Mouse (Mus musculus): ENCODE results near the gene Klf2. TPM values are rescaled to one million over a fixed set of nuclear protein-coding genes. Genes with fewer than 3 reads are reported as not detected.

The Klf2 gene
- polyA plus RNA-seq, 1 experiment = 22.2 TPM

- Histone ChIP-seq H3K27ac (ENCODE audit: insufficient read depth, low read depth, low read length) (no peak overlapping the region), H3K36me3 (ENCODE audit: control insufficient read depth, insufficient read depth, low read length) (no peaks in the 10 kb centered on the region; the same call in none of the 2 replicates), H3K27me3 (replicated peaks; ENCODE audit: control insufficient read depth, insufficient read depth, low read length) (no peaks in the 10 kb centered on the region), H3K4me3 (ENCODE audit: insufficient read depth, low read depth, low read length) (no peak overlapping the region), H3K4me1 (ENCODE audit: control insufficient read depth, insufficient read depth, low read length) (no peaks in the 10 kb centered on the region)
- no peak for DNase-seq
- no peak for TF ChIP-seq CTCF (conservative IDR thresholded peaks at IDR 0.05; ENCODE audit: insufficient read depth, insufficient read length, low read depth, low read length)
- no peak for TF ChIP-seq POLR2A (IDR thresholded peaks at IDR 0.05; ENCODE audit: low read depth, low read length)
- WGBS = 90% methylated on average over 2 of the region's 2 CpGs
Observed at GRCm38 (mm10) chr8:72366435-72366834, 47.6 kb downstream of the Klf2 start.

Other genes starting within 250 kb of the Klf2 start
- not detected in 2 replicates for gene Olfr373, start 235.9 kb upstream of the Klf2 start, polyA plus RNA-seq (2012; rRNA removed)
- gene Olfr374, start 212.0 kb upstream of the Klf2 start, polyA plus RNA-seq (2012; rRNA removed) = not detected in 2 replicates
- 43.9 and 55.7 TPM in 2 replicates for gene Tpm4, start 184.1 kb upstream of the Klf2 start, polyA plus RNA-seq (2012; rRNA removed)
- 112 and 148 TPM in 2 replicates for gene Rab8a, start 157.8 kb upstream of the Klf2 start, polyA plus RNA-seq (2012; rRNA removed)
- gene Hsh2d, start 129.4 kb upstream of the Klf2 start, polyA plus RNA-seq (2012; rRNA removed) = 0.14 and 1.9 TPM in 2 replicates
- 0.04 TPM in 1 of 2 replicates, not detected in the other for gene Cib3, start 106.2 kb upstream of the Klf2 start, polyA plus RNA-seq (2012; rRNA removed)
- gene Gm11034, start 105.4 kb upstream of the Klf2 start, polyA plus RNA-seq (2012; rRNA removed) = not detected in 2 replicates
- gene Fam32a, start 99.3 kb upstream of the Klf2 start, polyA plus RNA-seq (2012; rRNA removed) = 54.7 and 59.6 TPM in 2 replicates
- 72.6 and 75.0 TPM in 2 replicates for gene Ap1m1, start 79.0 kb upstream of the Klf2 start, polyA plus RNA-seq (2012; rRNA removed)
- gene Gm10282, start 13.8 kb upstream of the Klf2 start, polyA plus RNA-seq (2012; rRNA removed) = 1.8 and 2.8 TPM in 2 replicates
- gene Eps15l1, start 102.4 kb downstream of the Klf2 start, polyA plus RNA-seq (2012; rRNA removed) = 30.3 and 31.9 TPM in 2 replicates
- gene Calr3, start 124.8 kb downstream of the Klf2 start, polyA plus RNA-seq (2012; rRNA removed) = 0.77 TPM in 2 replicates
- gene 1700030K09Rik, start 124.8 kb downstream of the Klf2 start, polyA plus RNA-seq (2012; rRNA removed) = 6.8 and 7.2 TPM in 2 replicates
- 33.5 and 35.7 TPM in 2 replicates for gene Cherp, start 156.2 kb downstream of the Klf2 start, polyA plus RNA-seq (2012; rRNA removed)
- gene Slc35e1, start 173.6 kb downstream of the Klf2 start, polyA plus RNA-seq (2012; rRNA removed) = 52.7 and 67.5 TPM in 2 replicates
- 6.1 and 7.9 TPM in 2 replicates for gene Med26, start 229.2 kb downstream of the Klf2 start, polyA plus RNA-seq (2012; rRNA removed)

Data from kidney, adult 2 months (tissue).